Mouse (Mus musculus) adrenal gland, postnatal 36 days (tissue): ENCODE results near the gene Prex1. TPM values are rescaled to one million over a fixed set of nuclear protein-coding genes. Genes with fewer than 3 reads are reported as not detected.

ENCODE experiments used
- DNase-seq, 2 experiments: peaks; one replicate each; pipeline ENCODE4 v3.0.0; 2021; ENCODE audit warnings: mixed read lengths in 1 of 2
- total RNA-seq, 2 experiments: library from RNA; stranded (reverse); gene quantifications; 2 replicates each; pipeline ENCODE4 v1.2.3; 2021

The Prex1 gene
- total RNA-seq, 2 experiments from 2014 or later, result 13.5 to 18.8 TPM

DNA sequence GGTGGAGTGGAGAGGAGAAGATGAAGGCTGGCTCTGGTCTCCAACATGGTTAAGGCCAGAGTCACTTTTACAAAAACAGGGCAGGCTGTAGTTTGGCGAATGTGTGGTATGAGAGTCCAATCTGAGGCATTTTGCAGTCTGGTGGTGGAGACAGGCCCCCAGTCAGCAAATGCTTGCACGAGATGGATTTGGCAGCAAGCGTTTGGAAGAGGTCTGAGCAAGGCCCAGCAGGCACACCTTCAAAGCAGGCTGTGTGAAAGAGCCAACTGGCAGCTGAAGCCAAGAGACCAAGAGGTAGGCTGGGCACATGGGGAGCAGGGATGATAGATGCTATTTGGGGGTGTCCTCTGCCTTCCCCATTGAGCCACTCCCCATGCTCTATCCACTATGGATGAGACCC, 51.7 kb downstream of the Prex1 start:
- DNase-seq, result no peak

DNA sequence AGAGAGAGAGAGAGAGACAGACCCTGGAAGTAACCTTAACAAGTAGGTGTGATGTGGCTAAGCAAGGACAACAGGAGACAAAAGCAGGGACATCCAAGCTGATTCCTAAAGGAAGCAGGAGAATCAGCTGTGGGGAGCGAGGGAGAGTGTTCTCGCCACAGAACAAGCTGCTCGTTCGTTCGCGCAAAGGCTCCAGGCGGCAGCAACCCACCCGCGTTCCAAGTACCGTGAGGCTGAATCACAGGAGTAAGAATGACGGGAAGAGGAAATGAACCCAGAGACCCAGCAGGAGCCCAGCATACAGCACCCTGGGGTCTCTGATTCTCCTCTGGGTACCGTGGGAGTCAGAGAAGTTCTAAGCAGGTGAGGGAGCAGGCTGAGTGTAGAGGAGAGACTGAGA, 52.1 kb downstream of the Prex1 start:
- DNase-seq, result no peak

DNA sequence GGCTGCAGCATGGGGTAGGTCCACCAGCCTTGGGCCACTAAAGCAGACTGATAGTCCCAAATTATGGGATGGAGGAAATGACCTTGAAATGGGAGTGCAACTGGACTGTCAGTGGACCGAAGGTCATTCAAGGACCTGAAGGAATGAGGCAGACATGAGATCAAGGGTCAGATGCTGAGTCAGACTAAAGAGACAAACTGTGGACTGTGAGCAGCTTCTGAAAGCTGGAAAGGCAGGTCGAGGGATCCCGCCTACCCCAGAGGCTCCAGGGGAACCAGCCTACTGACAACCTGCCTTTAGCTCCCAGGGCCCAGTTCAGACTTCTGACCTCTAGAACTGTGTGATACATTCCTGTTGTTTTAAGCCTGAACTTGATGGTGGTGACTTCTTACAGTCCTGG, 55.3 kb downstream of the Prex1 start:
- DNase-seq, result no peak

DNA sequence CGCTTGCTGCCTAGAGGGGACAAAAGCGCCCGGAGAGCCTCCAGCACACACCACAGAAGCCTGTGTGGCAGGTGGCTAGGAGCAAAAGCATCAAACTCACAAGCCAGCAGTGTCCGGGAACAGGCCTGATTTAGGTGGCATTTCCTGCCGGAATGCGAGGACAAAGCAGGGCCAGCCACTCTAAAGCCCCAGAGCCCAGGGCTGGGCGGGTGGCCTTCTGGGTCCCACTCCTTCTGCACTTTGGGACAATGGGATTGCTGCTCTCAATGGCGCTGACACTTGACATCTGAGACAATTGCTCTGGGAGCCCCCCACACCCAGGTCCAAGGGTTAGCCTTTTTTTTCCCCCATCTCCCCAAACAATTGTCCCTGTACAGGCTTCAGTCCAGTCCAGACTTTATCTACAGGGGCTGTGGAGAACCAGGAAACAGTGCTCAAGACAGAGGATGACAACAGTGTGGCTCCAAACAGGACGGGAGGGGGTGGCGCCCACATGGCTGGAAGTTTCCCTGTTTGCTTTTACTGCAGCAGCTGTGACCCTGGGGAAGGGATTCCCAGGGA, 56.1 kb downstream of the Prex1 start:
- peak; percentile 18 to 45 for DNase-seq

DNA sequence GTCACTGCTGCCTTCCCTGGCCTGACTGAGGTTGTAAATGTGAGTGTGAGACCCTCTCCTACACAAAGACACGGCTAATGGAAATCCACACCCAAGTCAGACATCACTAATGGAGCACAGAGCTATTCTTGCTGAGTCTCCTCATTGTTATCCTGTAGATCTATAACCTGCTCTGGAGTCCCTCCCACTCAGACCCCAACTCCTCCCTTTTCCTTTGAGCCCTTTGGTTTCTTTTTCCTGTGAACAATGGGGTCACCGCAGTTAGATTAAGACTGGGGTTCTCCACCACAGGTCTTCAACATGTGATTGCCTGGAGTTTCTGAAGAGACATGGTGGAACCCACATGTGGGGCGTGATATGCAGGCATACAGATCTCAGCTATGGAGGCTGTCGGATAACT, 57.0 kb downstream of the Prex1 start:
- no peak for DNase-seq

DNA sequence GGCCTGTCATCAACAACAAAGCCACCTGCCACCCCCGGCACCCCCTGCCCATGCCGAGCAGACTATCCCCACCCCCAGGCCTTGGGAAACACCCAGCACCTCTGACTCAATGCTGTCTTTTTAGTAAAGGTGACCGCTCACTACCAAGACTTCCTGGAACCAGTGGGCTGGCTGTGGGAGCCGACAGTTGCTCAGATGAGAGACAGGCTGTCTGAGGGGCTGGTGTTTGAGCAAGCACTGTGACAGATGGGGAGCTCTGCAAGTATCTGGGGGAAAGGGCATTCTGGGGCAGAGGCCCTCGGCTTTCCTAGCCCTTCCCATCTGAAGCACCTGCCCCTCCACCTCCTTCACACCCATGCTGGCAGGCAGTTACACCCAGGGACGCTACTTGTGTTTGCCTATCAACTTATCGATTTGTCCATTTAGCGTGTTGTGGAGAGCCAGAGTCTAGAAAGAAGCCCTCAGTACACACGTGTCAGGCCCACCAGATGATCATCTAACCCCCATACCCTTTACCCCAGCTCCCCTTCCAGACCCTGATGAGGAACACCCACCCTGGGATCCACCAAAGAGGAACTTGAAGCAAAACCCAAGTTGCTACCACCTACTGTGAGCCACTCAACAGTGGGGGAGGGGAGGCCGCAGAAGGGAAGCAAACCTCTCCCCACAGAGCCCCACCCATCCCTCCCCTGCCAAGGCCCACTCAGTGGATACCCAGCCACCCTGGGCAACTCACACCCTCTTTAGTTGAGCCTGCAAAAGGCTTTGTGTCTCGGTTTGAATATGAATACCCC, 57.7 kb downstream of the Prex1 start:
- peak in 1 of 2 experiments; percentile 34 for DNase-seq

DNA sequence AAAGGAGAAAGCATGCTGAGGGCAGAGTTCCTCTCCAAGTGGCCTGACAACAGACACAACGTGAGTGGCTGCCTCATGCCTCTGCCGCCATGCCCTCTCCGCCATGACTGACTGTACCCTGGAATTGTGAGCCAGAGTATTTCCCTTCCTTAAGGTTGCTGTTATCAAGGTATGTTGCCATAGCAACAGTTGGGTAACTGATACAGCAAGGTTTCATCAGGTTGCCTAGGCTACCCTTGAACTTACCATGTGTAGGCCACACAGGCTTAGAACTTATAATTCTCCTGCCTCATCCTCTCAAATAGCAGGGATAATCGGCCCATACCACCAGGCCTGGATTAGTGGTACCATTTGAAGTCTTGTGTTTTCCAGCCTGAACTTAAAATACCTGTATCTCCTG, 58.3 kb downstream of the Prex1 start:
- no peak for DNase-seq

DNA sequence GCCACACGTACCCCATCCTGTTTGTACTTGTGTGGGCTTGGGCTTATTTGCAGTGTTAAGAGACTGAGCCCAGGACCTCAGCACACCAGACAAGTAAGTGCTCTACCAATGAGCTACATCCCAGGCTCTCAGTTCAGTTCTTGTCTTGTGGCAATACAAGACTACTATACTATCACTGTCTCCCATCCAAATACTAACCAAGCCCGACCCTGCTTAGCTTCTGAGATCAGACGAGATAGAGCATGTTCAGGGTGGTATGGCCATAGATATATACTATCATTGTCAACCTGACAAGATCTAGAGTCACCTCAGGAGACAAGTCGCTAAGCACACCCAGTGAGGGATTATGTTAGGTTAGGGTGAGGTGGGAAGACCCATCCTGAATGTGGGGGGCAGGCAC, 58.8 kb downstream of the Prex1 start:
- no peak for DNase-seq

DNA sequence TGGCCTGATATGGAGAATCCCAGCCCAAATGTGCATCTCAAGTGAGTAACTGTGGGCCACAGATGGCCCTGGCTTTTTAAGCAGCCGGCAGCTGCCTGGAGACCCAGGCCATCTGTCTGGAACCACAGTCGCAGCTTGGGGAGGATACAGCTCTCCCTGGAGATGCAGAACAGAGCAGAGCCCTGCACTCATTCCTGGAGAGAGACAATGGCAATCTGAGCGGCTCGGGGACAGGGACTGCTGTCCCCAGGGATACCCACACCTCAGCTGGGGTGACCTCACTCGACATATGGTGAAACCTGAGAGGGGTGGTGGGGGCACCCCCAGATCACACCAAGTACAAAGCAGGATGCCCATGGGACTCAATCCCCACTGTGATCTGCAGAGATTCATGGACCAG, 60.1 kb downstream of the Prex1 start:
- no peak for DNase-seq

DNA sequence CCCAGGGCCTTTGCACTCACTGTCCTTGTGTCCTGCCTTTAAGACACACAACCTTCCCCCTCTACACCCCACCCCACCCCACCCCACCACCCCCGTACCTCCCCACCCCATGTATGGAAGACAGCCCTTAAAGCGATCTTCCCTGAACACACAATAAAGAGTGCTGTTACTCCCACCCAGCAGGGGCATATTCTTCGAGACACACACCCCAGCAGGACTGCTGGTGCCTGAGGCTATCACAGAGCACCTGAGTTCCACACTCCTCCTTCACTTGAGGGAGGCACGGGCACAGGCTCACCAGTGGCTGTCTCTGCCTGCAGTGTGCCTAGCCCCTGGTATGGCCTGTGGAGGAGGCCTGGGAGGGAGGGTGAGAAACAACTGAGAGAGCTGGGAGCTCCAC, 61.0 kb downstream of the Prex1 start:
- no peak for DNase-seq

DNA sequence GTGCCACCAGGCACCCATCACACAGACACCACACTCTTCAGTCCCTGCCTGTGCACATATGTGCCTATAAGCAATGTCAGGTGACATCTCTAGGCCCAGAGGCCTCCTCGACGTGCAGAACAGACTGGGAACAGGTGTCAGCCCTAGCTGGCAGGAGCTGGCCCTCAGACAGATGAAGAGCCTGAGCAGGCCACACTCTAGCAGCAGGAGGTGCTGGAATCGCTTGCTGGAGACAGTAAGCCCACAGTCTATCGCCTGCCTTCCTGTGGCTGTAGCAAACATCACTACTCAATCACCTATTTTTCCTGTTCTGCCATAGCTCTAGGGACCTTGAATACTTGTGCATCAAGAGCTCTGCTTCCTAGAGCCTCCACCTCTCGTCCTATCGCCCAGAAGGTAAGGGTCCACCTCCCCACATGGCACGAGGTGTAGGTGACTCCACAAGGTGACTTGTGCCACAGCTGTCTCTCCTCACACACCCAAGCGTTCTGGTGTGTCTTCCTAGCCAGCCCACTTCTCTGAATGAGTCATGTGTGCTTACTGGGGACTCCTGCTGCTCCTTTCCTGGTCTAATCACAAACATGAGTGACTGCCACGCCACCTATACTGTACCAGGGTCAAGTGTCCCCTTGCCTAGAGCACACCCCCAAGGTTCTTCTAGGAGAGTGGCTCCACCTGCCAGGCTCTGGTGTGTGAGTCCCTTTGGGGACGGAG, 62.2 kb downstream of the Prex1 start:
- no peak for DNase-seq

DNA sequence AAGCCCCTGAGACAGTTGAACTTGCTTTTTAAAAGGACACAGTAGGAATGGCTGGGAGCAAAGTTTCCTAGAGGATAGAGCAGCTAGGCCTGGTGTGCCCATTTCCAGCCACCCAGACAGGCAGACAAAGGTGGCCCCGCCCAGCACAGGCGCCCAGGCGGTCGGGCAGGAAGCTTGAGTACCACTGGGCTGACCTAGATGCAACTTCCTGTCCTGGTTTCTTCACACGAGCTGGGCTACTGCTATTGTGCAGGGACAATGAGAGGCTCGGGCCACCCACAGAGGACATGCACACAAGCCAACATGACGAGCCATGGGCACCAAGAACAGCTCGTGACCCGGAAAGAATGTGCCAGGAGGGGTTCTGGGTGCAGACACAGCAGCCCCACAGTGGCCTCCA, 63.2 kb downstream of the Prex1 start:
- peak; percentile 50 to 64 for DNase-seq

DNA sequence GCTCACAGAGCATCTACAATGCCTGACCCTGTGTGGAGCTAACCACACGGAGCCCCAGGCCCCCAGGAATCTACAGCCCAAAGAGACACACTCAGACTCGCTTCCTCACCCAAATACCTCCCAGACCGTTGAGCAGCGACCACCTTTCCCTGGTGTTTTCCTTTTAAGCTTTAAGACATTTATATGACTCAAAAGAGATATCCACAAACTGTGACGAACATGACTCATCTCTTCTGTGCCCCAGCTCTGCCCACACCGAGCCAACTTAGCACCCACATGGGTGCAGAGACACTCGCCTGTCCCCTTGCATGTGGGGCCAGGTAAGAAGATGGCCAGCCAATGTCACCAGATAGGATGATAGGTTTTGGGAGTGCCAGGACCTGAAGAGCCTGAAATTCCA, 66.4 kb downstream of the Prex1 start:
- no peak for DNase-seq

DNA sequence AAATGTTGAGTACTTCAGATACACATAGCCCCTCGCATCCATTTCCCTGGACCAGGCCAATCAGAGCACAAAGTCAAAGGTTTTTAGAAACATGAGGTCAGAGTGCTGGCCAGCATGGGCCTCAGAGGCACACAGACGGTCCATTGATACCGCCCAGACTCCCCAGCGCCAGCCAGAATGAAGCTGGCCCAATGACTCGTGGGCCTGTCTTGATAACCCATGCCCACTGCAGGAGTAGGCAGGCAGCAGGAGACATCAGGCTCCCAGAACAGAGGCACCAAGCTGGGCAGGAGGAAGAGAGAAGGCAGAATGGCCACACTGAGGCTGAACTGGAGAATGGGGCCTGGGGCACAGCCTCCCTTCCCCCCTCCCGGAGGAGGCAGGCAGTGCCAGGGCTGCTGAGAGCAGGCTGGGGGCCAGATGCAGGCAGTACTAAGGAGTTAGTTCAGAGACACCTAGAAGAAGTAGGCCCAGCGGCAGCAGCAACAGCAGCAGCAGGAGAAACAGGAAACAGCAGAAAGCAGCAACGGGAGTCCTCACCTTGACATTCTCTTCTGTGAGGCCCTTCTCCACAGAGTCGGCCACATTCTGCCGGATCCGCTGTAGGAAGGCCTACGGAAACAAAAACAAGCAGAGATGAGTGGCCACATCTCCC, 67.1 kb downstream of the Prex1 start:
- DNase-seq, result peak; percentile 29 to 39

DNA sequence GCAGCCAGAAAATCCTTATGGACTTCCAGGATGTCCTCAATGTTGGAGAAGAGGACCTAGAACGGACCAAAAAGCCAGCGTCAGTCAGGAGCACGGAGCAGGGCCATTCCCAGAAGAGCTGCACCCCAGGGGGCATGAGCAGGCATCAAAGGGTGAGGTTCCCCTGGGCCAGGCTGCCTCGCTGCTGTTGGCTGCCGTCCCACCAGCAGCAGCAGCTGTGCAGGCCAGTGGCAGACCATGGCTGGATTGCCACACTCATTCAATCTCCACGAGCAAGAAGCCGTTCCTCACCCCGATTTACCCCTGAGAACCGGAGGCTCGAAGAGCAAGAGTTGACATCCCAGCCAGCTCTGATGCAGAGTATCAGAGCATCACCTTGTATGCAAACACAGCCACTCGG, 68.8 kb downstream of the Prex1 start:
- no peak for DNase-seq

DNA sequence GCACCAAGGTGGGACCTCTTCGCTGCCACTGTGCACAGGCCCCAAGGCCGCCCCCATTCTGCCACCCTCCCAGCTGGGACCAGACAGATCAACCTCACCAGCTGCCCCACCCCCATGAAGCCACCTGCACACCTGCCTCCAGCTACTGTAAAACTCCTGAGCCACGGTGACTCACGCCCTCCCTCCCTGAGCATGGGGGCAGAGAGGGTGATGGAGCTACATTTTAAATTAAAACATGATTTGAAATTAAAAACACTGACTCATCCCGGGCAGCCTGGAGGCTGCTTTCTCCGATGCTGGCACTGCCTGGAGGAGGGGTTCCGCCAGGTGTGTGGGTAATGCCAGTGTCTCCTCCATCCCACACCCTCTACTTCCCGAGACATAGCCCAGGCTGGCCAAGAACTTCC, 71.0 kb downstream of the Prex1 start:
- DNase-seq, result no peak

DNA sequence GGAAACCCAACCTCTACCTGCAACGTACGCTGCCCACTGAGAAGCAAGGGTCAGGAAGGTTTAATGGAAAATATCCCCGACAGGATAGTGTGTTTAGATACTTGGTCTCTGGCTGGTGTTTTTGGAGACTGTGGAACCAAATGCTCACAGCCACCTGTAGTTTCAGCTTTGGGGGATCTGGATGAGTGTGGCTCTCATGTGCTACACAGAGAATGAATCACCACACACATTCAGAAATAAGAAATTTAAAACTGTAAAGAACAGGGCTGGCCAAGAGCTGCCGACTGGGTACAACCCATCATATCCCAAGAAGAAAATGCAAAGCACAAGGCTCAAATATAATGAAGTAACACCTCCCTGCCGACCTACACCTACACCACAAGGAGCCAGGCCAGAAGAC, 73.9 kb downstream of the Prex1 start:
- no peak for DNase-seq

DNA sequence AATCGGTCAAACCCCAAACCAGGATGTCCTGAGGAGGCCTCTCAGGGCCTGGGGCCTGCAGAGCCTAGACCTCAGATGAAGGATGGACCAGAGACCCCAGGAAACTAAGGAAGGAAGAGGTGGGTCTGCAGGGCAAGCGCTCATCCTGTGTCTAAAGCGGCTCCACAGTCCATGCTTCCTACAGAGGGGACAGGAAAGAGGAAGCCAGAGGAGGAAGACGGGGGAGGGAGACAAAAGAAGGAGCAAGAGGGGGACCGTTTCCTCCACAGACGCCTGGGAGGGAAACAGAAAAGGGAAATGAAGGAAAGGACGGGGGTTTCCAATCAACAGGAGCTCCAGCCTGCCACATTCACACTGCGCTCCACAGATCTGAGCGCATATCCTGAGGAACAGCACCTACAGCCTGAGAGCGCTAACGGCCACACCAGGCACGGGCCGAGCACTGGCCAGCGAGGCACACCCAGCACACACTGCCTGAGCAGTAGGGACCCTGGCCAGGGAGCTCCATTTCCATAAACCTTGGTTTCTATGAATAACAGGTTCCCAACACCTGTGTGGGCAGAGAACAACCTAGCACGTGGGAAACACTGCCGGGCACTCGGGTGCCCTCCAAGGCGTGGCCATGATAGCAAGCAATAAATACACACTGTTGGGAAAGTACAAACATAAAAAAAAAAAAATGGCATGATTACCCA, 74.5 kb downstream of the Prex1 start:
- DNase-seq, result peak in 1 of 2 experiments; percentile 44

DNA sequence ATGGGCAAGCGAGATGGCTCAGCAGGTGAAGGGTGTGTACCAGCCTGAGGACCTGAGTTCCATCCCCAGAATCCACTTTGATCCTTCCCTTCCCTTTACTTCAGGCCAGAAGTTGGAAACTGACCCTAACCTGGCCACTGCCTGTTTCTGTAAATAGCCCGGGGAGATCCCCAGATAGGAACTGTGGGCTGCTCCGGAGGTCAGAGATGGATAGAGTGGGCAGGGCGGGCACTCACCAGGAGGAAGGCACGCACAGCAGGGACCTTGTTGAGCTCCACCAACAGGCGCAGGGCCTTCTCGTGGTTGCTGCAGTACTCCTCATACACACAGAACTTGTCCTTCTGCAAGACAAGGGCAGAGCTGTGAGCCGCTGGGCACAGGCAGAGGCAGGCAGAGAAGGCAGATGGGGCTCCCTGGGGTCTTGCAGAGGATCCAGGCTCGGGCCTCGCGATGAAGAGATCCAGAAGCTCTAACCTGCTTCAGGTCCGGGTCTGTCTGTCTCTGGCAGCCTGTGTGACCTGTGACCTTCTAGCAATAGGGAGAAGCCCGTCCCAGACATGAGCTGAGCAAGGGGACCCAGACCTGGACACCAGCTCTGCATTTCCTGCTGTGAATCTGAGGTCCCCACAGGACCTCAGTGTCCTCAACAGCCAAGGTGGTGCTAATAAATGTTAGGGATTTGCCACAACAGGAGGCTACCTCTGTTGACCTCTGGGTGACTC, 75.4 kb downstream of the Prex1 start:
- no peak for DNase-seq

DNA sequence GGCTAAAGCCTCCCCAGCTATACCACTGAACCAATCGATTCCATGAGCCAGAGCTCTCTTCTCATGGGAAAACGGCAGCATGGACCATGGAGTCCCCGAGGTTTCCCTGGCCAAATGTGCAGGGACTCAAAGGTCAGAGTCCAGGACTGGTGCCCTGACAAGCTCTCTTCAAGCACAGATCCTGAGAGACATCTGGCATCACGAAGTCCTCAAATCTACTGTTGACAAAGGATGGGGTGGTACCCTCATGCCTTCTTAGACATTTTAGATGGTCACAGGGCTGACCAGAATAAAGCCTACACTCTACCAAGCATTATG, 76.0 kb downstream of the Prex1 start:
- DNase-seq, result no peak

DNA sequence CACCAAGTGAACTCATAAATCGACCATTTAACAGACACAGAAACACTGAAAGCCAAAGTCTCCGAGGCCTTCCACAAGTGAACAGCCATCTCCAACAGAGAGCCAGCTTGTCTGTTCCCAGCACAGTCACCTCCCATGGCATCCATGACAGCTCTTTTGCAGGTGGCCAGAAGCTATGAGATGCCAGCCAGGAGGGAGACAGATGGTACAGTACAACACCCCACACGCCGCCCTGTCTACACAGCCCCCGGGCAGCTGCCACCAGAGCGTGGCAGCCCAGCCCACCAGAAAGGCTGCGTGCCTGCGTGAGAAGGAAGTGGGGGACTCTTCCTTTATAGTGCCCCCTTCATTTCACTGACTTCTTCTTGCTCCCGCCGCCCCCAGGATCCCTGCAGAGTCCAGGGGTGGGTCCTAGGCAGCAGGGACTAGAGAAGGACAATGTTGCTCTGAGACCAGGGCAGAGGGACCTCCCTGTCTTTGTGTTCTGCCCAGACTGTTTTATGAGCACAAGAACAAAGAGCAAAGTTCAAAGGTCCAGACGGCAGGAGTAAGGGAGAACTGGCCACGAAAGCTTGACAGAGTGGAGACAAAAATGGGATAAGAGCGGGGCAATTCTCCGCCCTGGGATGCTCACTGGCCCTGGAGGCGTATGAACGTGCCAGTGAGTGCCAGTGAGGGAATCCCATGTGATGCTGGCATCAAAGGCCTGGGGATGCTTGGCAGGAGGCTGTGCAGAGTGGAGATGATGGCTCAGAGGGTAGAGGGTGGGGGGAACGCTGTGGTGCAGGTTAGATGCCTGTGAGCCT, 76.6 kb downstream of the Prex1 start:
- no peak for DNase-seq
